Mouse (Mus musculus) midbrain, embryonic 13.5 days (tissue): ENCODE data around the gene Acyp1. TPM values are rescaled to one million over a fixed set of nuclear protein-coding genes. Genes with fewer than 3 reads are reported as not detected.
"Not testable (repeated sequence)": the region's sequence is repeated elsewhere in the genome, so short reads cannot be mapped to it uniquely, and the experiment has no call there.

ENCODE experiments used
- ATAC-seq: fragments of 200-750 bp; cut with Nextera tagmentation; 2 replicates; pipeline ENCODE4 v1.8.0; 2017; ENCODE audit warnings: mild to moderate bottlenecking, moderate TSS enrichment, moderate library complexity
- H3K27ac ChIP-seq: fragments of 300-500 bp; sonication (generic); 2 replicates; pipeline ENCODE4 v1.5.1; 2015; ENCODE audit warnings: inconsistent platforms, mild to moderate bottlenecking, moderate library complexity
- H3K27me3 ChIP-seq: fragments of 300-500 bp; sonication (generic); 2 replicates; pipeline ENCODE4 v1.6.1; 2015; ENCODE audit warnings: mild to moderate bottlenecking, inconsistent platforms
- H3K36me3 ChIP-seq: fragments of 300-500 bp; sonication (generic); 2 replicates; pipeline ENCODE4 v1.6.1; 2015; ENCODE audit warnings: mild to moderate bottlenecking, inconsistent platforms
- H3K4me1 ChIP-seq: fragments of 300-500 bp; sonication (generic); replicated peaks from 2 replicates; pipeline ENCODE4 v1.6.1; 2015; ENCODE audit warnings: inconsistent platforms
- H3K4me2 ChIP-seq: fragments of 300-500 bp; sonication (generic); replicated peaks from 2 replicates; pipeline ENCODE4 v1.6.1; 2015; ENCODE audit warnings: moderate library complexity, mild to moderate bottlenecking, inconsistent platforms
- H3K4me3 ChIP-seq: fragments of 300-500 bp; sonication (generic); replicated peaks from 2 replicates; pipeline ENCODE4 v1.5.1; 2015; ENCODE audit warnings: mild to moderate bottlenecking, inconsistent platforms
- H3K9ac ChIP-seq: fragments of 300-500 bp; sonication (generic); replicated peaks from 2 replicates; pipeline ENCODE4 v1.6.1; 2015; ENCODE audit warnings: mild to moderate bottlenecking, inconsistent platforms
- H3K9me3 ChIP-seq: fragments of 300-500 bp; sonication (generic); 2 replicates; pipeline ENCODE4 v1.6.1; 2016; ENCODE audit warnings: mild to moderate bottlenecking, inconsistent platforms
- WGBS: fragments of 180-500 bp; shearing (Covaris S2); methylation state at CpG from one replicate; pipeline ENCODE4 v1.1.7; 2015; 5-methylcytosine and 5-hydroxymethylcytosine counted together
- polyA plus RNA-seq: library from polyadenylated mRNA; unstranded; fragments of >200 nt; fragmentation: Nextera tagmentation; extraction: Ambion mirVana; gene quantifications from 2 replicates; pipeline ENCODE4 v1.2.1, GENCODE M21; 2015

The Acyp1 gene
- polyA plus RNA-seq, 1 experiment from 2014 or later, result 68.1 TPM

DNA sequence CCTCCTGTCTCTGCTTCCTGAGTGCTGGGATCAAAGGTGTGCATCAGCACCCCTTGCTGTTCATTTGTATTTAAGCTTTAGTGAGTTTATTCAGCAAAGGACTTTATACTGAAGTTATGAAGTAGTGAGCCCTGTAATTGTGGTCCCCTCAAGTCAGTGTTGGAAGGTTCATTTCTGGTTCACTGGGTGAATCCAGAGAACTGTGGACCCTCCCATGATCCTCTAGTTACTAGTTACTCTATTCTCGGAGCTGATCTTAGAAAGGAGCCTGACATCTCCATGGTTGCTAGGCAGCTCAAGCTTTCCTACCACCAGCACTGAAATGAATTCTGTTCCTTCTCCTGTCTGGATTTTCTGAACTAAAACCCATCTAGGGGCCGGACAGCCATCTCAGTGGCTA is 7.3 kb upstream of the Acyp1 start:
- no peak overlapping the region for H3K9ac ChIP-seq
- 92% methylated on average over 2 of the region's 2 CpGs for WGBS
- no peaks in the 10 kb centered on the region for H3K4me1 ChIP-seq
- no peak for ATAC-seq
- no peak overlapping the region for H3K4me3 ChIP-seq
- H3K9me3 ChIP-seq, result no peaks in the 10 kb centered on the region
- no peak overlapping the region for H3K27ac ChIP-seq
- no peak overlapping the region for H3K4me2 ChIP-seq
- peaks cover 23% of the 10 kb centered on the region for H3K36me3 ChIP-seq
- no peaks in the 10 kb centered on the region for H3K27me3 ChIP-seq

DNA sequence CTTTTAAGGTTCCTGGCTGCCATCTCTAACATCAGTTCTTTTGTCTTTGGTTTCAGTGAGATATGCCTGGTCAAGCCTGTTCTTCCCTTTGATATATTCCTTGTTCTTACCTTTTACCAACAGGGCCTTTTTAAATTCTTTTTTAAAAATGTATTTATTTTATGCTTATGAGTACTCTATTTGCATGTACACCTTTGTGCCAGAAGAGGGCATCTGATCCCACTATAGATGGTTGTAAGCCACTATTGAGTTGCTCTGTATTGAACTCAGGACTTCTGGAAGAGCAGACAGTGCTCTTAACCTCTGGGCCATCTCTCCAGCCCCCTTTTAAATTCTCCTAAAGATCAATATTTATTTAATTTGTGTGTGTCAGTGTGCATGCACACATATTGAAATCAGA is 4.7 kb upstream of the Acyp1 start:
- no peak for ATAC-seq
- Histone ChIP-seq H3K36me3 (no peaks in the 10 kb centered on the region), H3K27me3 (peaks cover 10% of the 10 kb centered on the region), H3K27ac (no peak overlapping the region), H3K4me2 (no peak overlapping the region), H3K9ac (no peak overlapping the region), H3K4me1 (peaks cover 11% of the 10 kb centered on the region), H3K9me3 (no peaks in the 10 kb centered on the region), H3K4me3 (no peak overlapping the region)

DNA sequence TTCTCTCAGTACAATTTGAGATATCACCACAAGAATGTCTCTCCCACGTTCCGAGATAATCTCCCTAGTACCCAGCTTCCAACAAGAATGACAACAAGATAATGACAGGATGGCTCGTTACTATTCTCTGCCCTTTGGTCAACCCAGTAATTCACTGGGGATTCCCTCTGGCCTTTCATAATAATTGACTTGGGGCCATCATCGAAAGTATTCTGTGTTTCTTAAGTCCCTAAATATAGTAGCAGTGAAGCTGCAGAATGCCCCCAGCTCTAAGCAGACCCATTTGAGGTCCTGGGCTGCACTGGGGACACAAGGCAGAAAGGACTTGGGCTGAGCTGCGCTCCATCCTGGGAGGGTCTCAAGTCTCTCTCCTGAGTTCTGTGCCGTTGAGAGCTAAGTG is 4.0 kb upstream of the Acyp1 start:
- Histone ChIP-seq H3K4me2 (no peak overlapping the region), H3K27ac (no peak overlapping the region)

DNA sequence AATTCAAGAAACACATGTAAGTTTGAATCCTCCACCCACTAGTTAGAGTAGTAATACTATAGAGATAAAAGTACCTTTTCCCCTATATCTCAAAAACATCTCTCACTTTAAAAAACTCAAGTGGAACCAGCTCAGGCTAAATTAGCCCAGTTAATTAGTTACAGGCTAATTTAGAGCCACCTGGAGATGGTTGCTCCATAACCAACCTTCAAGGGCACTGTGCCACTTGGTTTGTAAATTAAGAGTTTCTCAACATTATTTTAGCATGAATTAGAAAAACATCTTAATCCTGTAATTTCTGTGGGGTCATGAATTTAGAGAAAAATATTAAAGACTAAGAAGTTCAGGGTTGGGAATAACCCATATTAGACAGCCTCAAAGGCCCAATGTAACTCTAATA is 3.3 kb upstream of the Acyp1 start:
- Histone ChIP-seq H3K9ac (no peak overlapping the region), H3K27me3 (peaks cover 10% of the 10 kb centered on the region), H3K27ac (no peak overlapping the region), H3K4me1 (peaks cover 13% of the 10 kb centered on the region), H3K36me3 (no peaks in the 10 kb centered on the region), H3K4me2 (no peak overlapping the region), H3K9me3 (no peaks in the 10 kb centered on the region), H3K4me3 (no peak overlapping the region)
- ATAC-seq, result no peak

More for the DNA sequence above, 4.0 kb upstream of the Acyp1 start:
- ATAC-seq, result no peak
- no peaks in the 10 kb centered on the region for H3K36me3 ChIP-seq
- 87% methylated on average over 6 of the region's 6 CpGs for WGBS
- peaks cover 10% of the 10 kb centered on the region for H3K27me3 ChIP-seq
- no peak overlapping the region for H3K9ac ChIP-seq
- no peak overlapping the region for H3K4me3 ChIP-seq
- H3K9me3 ChIP-seq, result no peaks in the 10 kb centered on the region
- peaks cover 13% of the 10 kb centered on the region for H3K4me1 ChIP-seq

DNA sequence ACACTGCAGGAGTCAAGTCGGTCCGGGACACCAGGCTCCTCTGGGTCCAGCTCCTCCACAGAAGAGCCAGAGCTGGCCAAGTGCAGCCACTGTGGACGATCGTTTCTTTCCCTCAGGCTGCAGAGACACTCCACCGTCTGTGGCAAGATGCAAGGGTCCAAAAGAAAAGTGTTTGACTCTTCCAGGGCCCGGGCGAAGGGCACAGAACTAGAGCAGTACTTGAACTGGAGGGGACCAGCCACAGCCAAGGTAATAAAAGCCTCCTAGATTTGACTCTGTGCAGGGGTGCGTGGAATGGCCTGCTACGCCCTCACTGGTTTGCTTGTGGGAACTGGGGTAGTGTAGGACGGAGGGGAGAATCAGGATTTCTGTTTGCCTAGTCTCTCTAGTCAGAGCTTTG is 2.4 kb upstream of the Acyp1 start:
- no peak overlapping the region for H3K4me3 ChIP-seq
- H3K9me3 ChIP-seq, result no peaks in the 10 kb centered on the region
- ATAC-seq, result no peak
- peaks cover 13% of the 10 kb centered on the region for H3K4me1 ChIP-seq
- no peak overlapping the region for H3K9ac ChIP-seq
- no peak overlapping the region for H3K4me2 ChIP-seq
- H3K27ac ChIP-seq, result no peak overlapping the region
- 80% methylated on average over 10 of the region's 10 CpGs for WGBS
- H3K36me3 ChIP-seq, result no peaks in the 10 kb centered on the region
- peaks cover 10% of the 10 kb centered on the region for H3K27me3 ChIP-seq

DNA sequence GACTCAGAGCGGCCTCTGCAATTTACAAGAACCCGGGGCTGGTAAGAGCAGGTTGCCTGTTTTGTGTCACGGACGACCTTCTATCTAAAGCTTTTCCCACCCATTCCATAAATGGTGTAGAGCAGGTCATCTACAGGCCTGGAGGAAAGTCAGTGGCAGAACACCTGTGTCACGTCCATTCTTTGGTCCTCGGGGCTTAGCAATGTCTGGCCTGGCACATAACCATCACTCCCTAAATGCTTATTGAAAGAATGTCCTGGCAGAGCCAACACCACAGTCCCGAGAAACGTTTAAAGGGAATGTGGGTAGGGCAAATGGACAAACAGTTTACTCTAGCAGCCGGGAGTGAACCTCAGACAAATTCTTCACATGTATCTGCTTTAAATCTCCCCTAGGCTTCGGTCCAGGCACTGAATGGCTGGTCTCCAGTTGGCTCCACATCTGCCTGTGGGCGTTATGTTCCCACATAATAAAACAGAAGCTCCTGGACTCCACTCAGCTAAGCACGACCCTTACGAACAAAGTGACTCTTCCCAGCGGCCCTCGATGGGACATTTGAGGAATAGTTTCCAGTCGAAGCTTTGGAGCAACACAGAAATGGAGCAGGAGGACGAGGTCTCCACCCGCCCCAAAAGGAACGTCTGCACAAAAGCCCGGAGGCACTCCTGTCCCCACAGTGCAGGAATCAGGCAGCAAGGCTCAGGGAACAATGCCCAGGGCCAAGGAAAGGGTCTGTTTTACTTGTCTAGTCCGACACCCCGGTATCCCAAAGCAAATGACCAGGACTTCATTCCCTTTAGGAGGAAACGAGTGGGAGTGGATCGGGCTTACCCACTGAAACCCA is 1.1 kb upstream of the Acyp1 start:
- Histone ChIP-seq H3K27me3 (peaks cover 10% of the 10 kb centered on the region), H3K9ac (peak overlapping the region; percentile 67), H3K36me3 (no peaks in the 10 kb centered on the region), H3K4me3 (peak overlapping the region; percentile 51), H3K27ac (no peak overlapping the region), H3K4me2 (peak overlapping the region; percentile 74), H3K9me3 (no peaks in the 10 kb centered on the region), H3K4me1 (peaks cover 13% of the 10 kb centered on the region)
- ATAC-seq, result no peak
- 64% methylated on average over 24 of the region's 24 CpGs for WGBS

DNA sequence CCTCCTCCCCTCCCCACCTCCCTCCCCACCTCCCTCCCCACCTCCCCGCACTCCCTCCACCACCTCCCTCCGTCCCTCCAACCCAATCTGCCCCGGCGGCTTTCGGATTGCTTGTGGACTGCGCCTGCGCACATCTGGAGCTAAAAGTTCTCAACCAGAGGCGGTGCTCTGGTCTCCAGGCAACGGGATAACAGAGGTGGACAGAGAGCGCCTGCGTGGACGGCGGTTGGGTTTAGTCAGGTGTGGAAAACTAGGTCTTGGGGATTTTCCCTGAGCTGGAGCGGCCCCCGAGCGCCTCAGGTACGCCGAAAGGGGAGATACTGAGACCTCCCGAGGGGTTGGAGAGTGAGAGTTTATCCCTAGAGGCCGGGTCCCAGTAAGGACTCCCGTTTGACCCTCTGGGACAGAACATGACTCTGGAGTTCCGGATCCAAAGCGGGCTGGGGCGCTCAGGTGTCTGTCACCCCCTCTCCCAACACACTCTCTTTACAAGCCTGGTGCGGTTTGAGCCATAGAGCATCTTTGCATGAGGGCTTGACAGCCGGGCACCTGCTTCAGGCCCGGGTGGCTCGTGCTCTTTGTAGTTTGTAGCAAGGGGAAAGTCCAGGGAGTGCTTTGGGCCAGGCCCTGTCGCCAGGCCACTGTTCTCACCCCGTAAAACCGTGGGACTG is 383 bp upstream of the Acyp1 start, which contains the start of gene Zc2hc1c:
Zc2hc1c (plus strand) TSS at position 106 of the 671 bp plus-strand sequence.
- Histone ChIP-seq H3K4me2 (peak within 1 kb of the TSS; percentile 74), H3K36me3 (no peaks in the 10 kb centered on the region), H3K4me3 (peak within 1 kb of the TSS; percentile 51), H3K27ac (no peak within 1 kb of the TSS), H3K9me3 (no peaks in the 10 kb centered on the region), H3K9ac (peak within 1 kb of the TSS; percentile 67), H3K4me1 (peaks cover 13% of the 10 kb centered on the region), H3K27me3 (peaks cover 10% of the 10 kb centered on the region)
- peak; percentile 93 for ATAC-seq
- WGBS, result under 1% methylated on average over 30 of the region's 31 CpGs

DNA sequence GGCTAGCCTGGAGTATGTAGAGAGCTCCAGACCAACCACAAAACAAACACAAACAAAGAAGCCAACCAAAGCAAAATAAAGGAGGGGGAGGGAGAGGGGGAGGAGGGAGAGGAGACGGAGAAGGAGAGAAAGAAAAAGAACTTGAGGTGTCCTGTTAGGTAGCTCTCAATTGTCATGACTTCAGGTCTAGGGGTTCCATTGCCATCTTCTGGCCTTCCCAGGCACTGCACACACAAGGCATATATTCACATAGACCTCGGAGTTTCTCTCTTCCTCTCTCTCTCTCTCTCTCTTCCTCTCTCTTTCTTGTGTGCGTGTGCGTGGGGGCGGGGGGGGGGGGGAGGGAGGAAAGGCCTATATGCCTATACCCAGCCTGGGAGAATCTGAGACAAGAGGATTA is 1.3 kb downstream of the Acyp1 start:
- H3K27me3 ChIP-seq, result peaks cover 10% of the 10 kb centered on the region
- H3K4me1 ChIP-seq, result peaks cover 13% of the 10 kb centered on the region
- WGBS, result 36% methylated on average over 2 of the region's 5 CpGs
- H3K9me3 ChIP-seq, result no peaks in the 10 kb centered on the region
- ATAC-seq, result no peak
- no peak overlapping the region for H3K4me2 ChIP-seq
- no peak overlapping the region for H3K4me3 ChIP-seq
- no peaks in the 10 kb centered on the region for H3K36me3 ChIP-seq
- no peak overlapping the region for H3K27ac ChIP-seq
- no peak overlapping the region for H3K9ac ChIP-seq

DNA sequence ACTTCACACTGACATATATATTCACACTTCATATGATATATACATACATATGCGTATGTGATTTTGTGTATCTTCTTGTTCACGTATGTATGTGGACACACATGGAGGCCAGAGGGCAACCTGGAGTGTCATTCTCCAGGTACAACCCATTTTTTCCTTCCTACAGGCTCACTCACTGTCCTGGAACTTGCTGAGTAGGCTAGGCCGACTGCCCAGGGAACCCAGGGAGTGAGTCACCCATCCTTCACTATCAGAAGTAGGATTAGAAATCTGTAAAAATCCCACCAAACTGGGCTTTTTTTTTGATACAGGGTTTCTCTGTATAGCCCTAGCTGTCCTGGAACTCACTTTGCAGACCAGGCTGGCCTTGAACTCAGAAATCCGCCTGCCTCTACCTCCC is 3.2 kb downstream of the Acyp1 start:
- H3K9me3 ChIP-seq, result no peaks in the 10 kb centered on the region
- peaks cover 8% of the 10 kb centered on the region for H3K27me3 ChIP-seq
- no peak for ATAC-seq
- H3K9ac ChIP-seq, result no peak overlapping the region
- WGBS, result 87% methylated on average over 4 of the region's 4 CpGs
- H3K36me3 ChIP-seq, result no peaks in the 10 kb centered on the region
- no peak overlapping the region for H3K4me2 ChIP-seq
- no peak overlapping the region for H3K27ac ChIP-seq
- H3K4me1 ChIP-seq, result peaks cover 13% of the 10 kb centered on the region
- H3K4me3 ChIP-seq, result no peak overlapping the region

DNA sequence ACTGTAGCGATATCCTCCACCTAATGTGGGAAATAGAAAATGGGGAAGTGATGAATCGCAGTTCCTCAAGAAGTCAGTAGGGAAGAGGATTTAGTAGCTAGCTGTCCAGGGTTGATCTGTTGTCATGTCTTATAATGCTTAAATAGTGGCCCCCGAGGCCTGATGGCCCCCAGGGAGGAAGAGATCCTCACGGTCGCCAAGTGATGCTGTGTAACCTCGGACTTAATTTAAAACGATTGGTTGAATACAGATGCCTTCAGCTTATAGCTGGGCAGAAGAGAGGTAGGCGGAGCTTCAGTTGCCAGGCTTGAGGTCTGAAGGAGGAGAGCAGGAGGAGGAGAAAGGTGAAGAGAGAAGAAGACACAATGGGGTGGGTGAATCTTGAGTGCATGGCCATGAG is 3.9 kb downstream of the Acyp1 start:
- H3K9me3 ChIP-seq, result no peaks in the 10 kb centered on the region
- H3K4me3 ChIP-seq, result no peak overlapping the region
- no peak overlapping the region for H3K9ac ChIP-seq
- H3K4me2 ChIP-seq, result no peak overlapping the region
- 69% methylated on average over 8 of the region's 8 CpGs for WGBS
- H3K27ac ChIP-seq, result no peak overlapping the region
- ATAC-seq, result no peak
- H3K4me1 ChIP-seq, result peaks cover 18% of the 10 kb centered on the region
- peaks cover 2% of the 10 kb centered on the region for H3K27me3 ChIP-seq
- H3K36me3 ChIP-seq, result no peaks in the 10 kb centered on the region

DNA sequence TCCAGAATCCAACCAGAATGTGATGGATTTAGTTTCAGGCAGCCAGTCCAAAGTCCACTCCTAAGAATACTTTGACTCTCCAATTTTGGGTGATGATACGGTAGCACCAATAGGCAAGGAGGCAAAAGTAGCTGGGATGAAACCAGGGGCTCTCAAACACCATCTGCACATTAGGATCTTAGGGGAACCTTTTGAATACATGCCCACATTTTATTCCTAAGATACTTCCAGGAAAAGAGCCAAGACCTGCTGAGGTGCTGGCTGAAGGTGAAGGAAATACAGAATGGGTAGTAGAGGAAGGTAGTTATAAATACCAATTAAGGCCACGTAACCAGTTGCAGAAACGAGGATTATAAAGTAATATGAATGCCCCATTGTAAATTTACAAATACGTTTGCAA is 6.5 kb downstream of the Acyp1 start:
- H3K4me1 ChIP-seq, result peaks cover 10% of the 10 kb centered on the region
- not testable (repeated sequence) for H3K9me3 ChIP-seq

DNA sequence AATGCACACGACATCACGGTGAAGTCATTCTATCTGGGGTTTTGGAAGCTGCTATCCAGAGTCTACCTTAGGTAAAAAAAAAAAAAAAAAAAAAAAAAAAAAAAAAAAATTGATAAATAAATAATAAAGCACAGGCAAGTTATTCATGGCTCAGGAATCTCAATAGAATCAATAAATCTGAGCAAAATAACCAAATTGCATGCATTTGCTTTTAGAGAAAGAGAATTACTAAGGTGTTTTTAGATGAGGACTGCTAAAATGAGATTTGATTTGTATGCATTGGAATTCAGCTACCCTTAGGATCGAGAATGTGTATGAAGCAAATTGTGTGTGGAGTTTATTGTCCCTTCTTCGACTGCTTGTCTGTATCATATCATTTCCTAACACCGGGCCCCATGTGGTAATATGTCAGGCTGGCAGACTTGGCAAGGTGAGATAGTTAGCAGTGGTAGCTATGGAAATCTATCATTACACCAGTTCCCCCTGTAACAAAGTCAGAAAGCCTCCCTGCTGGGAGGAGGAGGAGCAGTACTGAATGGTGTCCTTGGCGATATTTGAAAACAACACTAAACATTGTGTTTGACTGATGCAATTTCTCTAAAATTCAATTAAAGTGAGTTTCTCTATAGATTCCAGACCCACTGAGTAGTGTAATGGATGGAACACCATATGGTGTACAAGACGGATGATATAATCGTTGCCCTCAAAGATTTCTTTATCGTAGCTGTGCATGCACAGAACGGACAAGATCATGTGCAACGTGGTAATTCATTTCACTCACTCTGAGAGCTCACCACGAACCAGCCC is 7.2 kb downstream of the Acyp1 start:
- no peak; the same call in 1 of the 2 replicates for ATAC-seq

More for the DNA sequence above, 6.5 kb downstream of the Acyp1 start:
- not testable (repeated sequence) for H3K27me3 ChIP-seq, H3K4me3 ChIP-seq, ATAC-seq, H3K4me2 ChIP-seq, H3K36me3 ChIP-seq, H3K9ac ChIP-seq, H3K27ac ChIP-seq
- WGBS, result 98% methylated on average over 1 of the region's 4 CpGs

More for the DNA sequence above, 7.2 kb downstream of the Acyp1 start:
- Histone ChIP-seq H3K27me3 (no peaks in the 10 kb centered on the region), H3K9ac (no peak overlapping the region), H3K4me2 (peak overlapping the region; percentile 87), H3K9me3 (no peaks in the 10 kb centered on the region), H3K4me1 (peaks cover 10% of the 10 kb centered on the region), H3K36me3 (no peaks in the 10 kb centered on the region), H3K27ac (no peak overlapping the region), H3K4me3 (peak overlapping the region; percentile 67)
- WGBS, result 66% methylated on average over 12 of the region's 12 CpGs
